Mouse (Mus musculus) cortical plate, adult 2 months (tissue): ENCODE data around the gene Ywhae. TPM values are rescaled to one million over a fixed set of nuclear protein-coding genes. Genes with fewer than 3 reads are reported as not detected.
A peak's percentile ranks its signal among the peaks of the same experiment; 100 is the strongest.
"Not testable (repeated sequence)": the region's sequence is repeated elsewhere in the genome, so short reads cannot be mapped to it uniquely, and the experiment has no call there.

ENCODE experiments used
- H3K27ac ChIP-seq: fragments of 200-500 bp; 2 replicates; pipeline ENCODE4 v1.5.1; 2012; ENCODE audit warnings: low read length, control low read depth, inconsistent platforms; ENCODE audit not compliant: insufficient read depth
- H3K4me1 ChIP-seq: fragments of 200-500 bp; 2 replicates; pipeline ENCODE4 v1.6.1; 2011; ENCODE audit warnings: low read length; ENCODE audit not compliant: control insufficient read depth, insufficient read depth
- H3K4me3 ChIP-seq: fragments of 200-500 bp; 2 replicates; pipeline ENCODE4 v1.5.1; 2011; ENCODE audit warnings: mild to moderate bottlenecking, low read length, control low read depth; ENCODE audit not compliant: insufficient read depth
- CTCF ChIP-seq: fragments of 200-500 bp; IDR thresholded peaks from 2 replicates; pipeline ENCODE4 v1.5.1; 2011; ENCODE audit warnings: mild to moderate bottlenecking, control low read depth, low read length; ENCODE audit not compliant: insufficient read depth; ENCODE audit errors: extremely low read depth
- POLR2A ChIP-seq: fragments of 200-500 bp; IDR thresholded peaks from 2 replicates; pipeline ENCODE4 v1.6.1; 2011; ENCODE audit warnings: mild to moderate bottlenecking, low read length, control low read depth; ENCODE audit not compliant: insufficient read depth; ENCODE audit errors: extremely low read depth
- polyA plus RNA-seq: library from polyadenylated mRNA; depleted of rRNA; stranded (reverse); fragments of >200 nt; gene quantifications from 2 replicates; pipeline ENCODE4 v1.2.3, GENCODE M21; 2012; rRNA removed

Ywhae gene
- polyA plus RNA-seq: 955 and 987 TPM in 2 replicates

GRCm38 (mm10) chr11:75732434-75733226, at the start of gene Ywhae:
Gene Ywhae, plus strand, starts transcription at chr11:75732869.
- peaks cover 10% of the 10 kb centered on the region for H3K4me1 ChIP-seq
- TF ChIP-seq CTCF (no peak), POLR2A (peak; percentile 94)
- peak within 1 kb of the TSS; percentile 49 for H3K4me3 ChIP-seq
- H3K27ac ChIP-seq: peak within 1 kb of the TSS; percentile 97

GRCm38 (mm10) chr11:75684462-75684861, 48.2 kb upstream of the Ywhae start:
- Histone ChIP-seq H3K27ac (no peak overlapping the region), H3K4me3 (no peak overlapping the region), H3K4me1 (peaks cover 1% of the 10 kb centered on the region; the same call in 1 of the 2 replicates)
- TF ChIP-seq CTCF: no peak
- TF ChIP-seq POLR2A: no peak

DNA sequence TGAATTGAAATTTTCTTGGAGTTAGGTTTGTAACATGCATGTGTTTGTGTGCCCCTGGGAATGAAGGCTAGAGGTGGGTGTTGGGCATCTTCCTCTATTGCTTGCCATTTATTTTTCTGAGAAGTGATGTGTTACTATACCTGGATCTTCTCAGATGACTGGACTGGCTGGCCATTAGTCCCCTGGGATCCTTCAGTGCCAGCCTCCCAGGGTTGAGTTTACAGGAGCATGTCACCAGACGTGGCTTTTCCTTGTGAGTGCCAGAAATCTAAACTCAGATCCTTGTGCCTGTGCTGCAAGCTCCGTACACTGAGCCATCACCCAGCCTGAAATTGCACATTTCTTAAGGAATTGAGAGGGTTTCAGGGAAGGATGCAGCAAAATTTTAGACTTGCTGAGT, 47.7 kb upstream of the Ywhae start:
- no peak for TF ChIP-seq CTCF
- TF ChIP-seq POLR2A: no peak
- H3K4me1 ChIP-seq: peaks cover 1% of the 10 kb centered on the region; the same call in 1 of the 2 replicates
- H3K4me3 ChIP-seq: no peak overlapping the region
- no peak overlapping the region for H3K27ac ChIP-seq

DNA sequence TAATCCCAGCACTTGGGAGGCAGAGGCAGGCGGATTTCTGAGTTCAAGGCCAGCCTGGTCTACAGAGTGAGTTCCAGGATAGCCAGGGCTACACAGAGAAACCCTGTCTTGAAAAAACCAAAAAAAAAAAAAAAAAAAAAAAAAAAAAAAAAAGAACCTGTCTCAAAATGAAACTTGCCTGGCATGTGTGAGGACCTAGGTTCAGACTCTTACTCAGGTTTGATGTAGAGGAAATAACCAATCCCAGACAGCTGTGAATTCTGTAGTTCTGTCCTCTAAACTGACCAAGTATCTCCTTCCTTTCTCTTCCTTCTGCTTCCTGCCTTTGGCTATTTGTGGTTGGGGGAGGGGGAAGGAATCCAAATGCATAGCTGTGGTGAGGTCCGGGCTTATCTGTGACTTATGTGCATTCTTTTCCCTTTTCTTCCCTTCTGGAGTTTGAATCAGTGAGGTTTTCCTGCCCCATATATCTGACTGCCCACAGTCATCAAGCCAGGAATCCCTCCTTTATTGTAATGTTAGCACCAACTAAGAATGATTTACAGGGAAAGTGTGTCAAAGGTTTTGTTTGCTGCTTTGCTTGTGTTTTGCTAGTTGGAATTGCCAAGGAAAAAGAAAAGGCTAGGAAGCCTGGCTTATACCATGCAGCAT, 45.2 kb upstream of the Ywhae start:
- Histone ChIP-seq H3K27ac (no peak overlapping the region), H3K4me1 (no peaks in the 10 kb centered on the region; the same call in 1 of the 2 replicates), H3K4me3 (no peak overlapping the region)
- TF ChIP-seq POLR2A (no peak), CTCF (no peak)

GRCm38 (mm10) chr11:75688132-75688531, 44.5 kb upstream of the Ywhae start:
- TF ChIP-seq POLR2A (no peak), CTCF (no peak)
- no peaks in the 10 kb centered on the region; the same call in 1 of the 2 replicates for H3K4me1 ChIP-seq
- no peak overlapping the region for H3K4me3 ChIP-seq
- no peak overlapping the region for H3K27ac ChIP-seq

DNA sequence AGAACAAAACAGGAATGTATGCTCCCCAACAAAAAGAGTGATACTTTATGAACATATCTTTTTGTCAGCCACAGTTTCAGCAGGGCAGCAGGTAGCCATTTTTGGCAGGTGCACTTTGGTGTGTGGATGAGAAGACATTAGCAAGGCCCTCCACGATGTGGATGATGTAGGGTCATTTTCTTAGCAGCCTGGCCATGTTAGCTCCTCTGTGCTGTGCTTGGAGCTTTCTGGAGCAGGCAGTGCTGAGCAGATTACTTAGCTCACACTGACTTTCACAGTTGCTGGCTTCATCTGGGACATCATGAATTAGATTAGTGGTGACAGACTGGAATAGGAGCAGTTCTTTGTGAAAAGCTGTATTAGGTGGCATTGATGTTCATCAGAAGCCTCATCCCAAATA, 42.7 kb upstream of the Ywhae start:
- no peak overlapping the region for H3K27ac ChIP-seq
- H3K4me3 ChIP-seq: no peak overlapping the region
- no peaks in the 10 kb centered on the region; the same call in 1 of the 2 replicates for H3K4me1 ChIP-seq
- TF ChIP-seq POLR2A (no peak), CTCF (no peak)

DNA sequence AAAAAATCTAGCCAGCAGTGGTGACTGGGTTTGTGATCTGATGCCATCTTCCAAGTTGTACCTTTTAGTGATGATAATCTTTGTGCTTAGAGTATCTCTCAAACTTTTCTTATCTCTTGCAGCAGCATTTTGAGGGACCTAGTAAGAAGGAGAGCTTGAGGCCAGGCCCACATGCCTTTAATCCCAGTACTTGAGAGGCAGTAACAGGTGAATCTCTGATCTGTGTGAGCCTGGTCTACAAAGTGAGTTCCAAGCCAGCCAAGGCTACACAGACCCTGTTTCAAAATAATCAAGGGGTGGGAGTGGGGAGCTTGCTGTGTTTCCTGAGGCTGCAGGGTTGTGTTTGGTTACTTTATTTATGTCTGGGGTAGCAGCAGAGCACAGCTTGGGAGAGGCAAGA, 41.6 kb upstream of the Ywhae start:
- H3K27ac ChIP-seq: no peak overlapping the region
- H3K4me3 ChIP-seq: no peak overlapping the region
- TF ChIP-seq CTCF: no peak
- TF ChIP-seq POLR2A: no peak
- no peaks in the 10 kb centered on the region; the same call in 1 of the 2 replicates for H3K4me1 ChIP-seq

- TF ChIP-seq CTCF (no peak), POLR2A (no peak)
- H3K27ac ChIP-seq: no peak overlapping the region
- H3K4me1 ChIP-seq: no peaks in the 10 kb centered on the region; the same call in 1 of the 2 replicates
- H3K4me3 ChIP-seq: no peak overlapping the region
Measured at GRCm38 (mm10) chr11:75693570-75693969, 39.1 kb upstream of the Ywhae start.

GRCm38 (mm10) chr11:75697464-75697863, 35.2 kb upstream of the Ywhae start:
- not testable (repeated sequence) for H3K4me3 ChIP-seq, H3K27ac ChIP-seq, H3K4me1 ChIP-seq

GRCm38 (mm10) chr11:75700557-75700956, 32.1 kb upstream of the Ywhae start:
- Histone ChIP-seq H3K4me3 (no peak overlapping the region), H3K4me1 (no peaks in the 10 kb centered on the region), H3K27ac (no peak overlapping the region)
- TF ChIP-seq CTCF: no peak
- no peak for TF ChIP-seq POLR2A
